Comparison of ENCODE assay signal across 9 mouse cellular contexts in the genomic region with DNA sequence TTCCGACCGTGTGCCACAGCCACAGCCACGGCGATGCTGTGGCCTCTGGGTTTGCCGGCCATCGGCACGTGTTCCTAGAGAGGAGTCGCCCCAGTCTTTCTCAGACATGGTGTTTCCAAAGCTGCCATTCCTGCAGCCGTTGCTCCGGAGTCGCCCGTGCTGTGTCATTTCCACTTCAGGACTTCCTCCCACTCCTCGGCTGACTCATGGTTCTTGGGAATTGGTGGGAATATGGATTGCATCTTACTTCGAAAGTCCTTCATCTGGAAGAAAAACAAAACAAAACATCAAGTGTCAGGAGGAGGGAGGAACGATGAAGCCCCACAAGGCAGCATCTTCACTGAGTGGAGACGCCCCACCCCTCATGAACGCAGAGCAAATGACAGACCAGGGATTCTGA.
"Had no signal": no experiment of that assay in that cellular context is flagged by ENCODE, and none has a peak within 500 bp of the region (broad histone marks: within the 10 kb centered on the region; RNA-seq: fewer than 3 reads in every experiment).

No protein-coding gene starts in this region.

- DNase-seq: kidney, adult 11 months; kidney, adult 8-10 months; kidney, postnatal 10 days; kidney, postnatal 36 days; liver, postnatal 0 days; lung, embryonic 14.5 days; thymus, adult 2 months; thymus, postnatal 14 days; thymus, postnatal 4 days had no signal
